In the genomic region with DNA sequence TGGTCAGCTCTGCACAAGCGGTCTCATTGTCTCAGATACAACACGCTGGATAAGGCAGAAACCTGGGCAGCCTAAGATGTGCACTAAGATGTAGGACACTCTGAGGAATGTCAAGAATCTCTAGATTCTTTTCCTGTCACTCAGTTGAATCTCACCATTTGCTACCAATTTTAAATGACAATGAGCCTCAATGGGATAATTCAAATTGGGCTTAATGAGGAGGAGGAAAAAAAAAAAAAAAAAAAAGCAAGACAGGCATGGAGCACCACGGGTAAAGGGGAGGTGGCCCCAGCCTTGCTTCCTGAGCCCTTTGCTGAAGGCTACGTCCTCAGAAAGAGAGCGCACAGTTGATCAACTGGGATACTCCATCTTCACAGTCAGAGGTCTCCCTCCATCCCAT, we compare ENCODE assay signal across 13 mouse cellular contexts.
"Had no signal": no experiment of that assay in that cellular context is flagged by ENCODE, and none has a peak within 500 bp of the region (broad histone marks: within the 10 kb centered on the region; RNA-seq: fewer than 3 reads in every experiment).

No protein-coding gene starts in this region.

- H3K4me3 ChIP-seq: limb, embryonic 13.5 days; midbrain, embryonic 12.5 days; neural tube, embryonic 13.5 days had no signal

- DNase-seq: kidney, postnatal 14 days; left cerebral cortex, postnatal 4 days; lung, adult 18-20 months; lung, postnatal 4 days; right cerebral cortex, postnatal 4 days; spleen, adult 18-20 months; thymus, adult 18-20 months; thymus, postnatal 14 days had no signal

- H3K27me3 ChIP-seq: limb, embryonic 13.5 days; neural tube, embryonic 13.5 days had no signal

- ATAC-seq: midbrain, embryonic 16.5 days had no signal

- H3K9ac ChIP-seq: limb, embryonic 13.5 days; liver, embryonic 14.5 days; midbrain, embryonic 12.5 days; neural tube, embryonic 13.5 days had no signal

- H3K27ac ChIP-seq: limb, embryonic 13.5 days; liver, embryonic 14.5 days; midbrain, embryonic 12.5 days; neural tube, embryonic 13.5 days had no signal

- H3K36me3 ChIP-seq: limb, embryonic 13.5 days; midbrain, embryonic 12.5 days had no signal

- H3K9me3 ChIP-seq: limb, embryonic 13.5 days; midbrain, embryonic 12.5 days; neural tube, embryonic 13.5 days had no signal

- H3K4me2 ChIP-seq: limb, embryonic 13.5 days; midbrain, embryonic 12.5 days; neural tube, embryonic 13.5 days had no signal
